Mouse (Mus musculus) forebrain, embryonic 13.5 days (tissue): ENCODE data around the gene Agpat2. TPM values are rescaled to one million over a fixed set of nuclear protein-coding genes. Genes with fewer than 3 reads are reported as not detected.

ENCODE experiments used
- ATAC-seq: fragments of 200-750 bp; cut with Nextera tagmentation; 2 replicates; pipeline ENCODE4 v1.8.0; 2017
- H3K27ac ChIP-seq: fragments of 300-500 bp; sonication (generic); 2 replicates; pipeline ENCODE4 v1.5.1; 2015; ENCODE audit warnings: inconsistent platforms, mild to moderate bottlenecking, moderate library complexity
- H3K27me3 ChIP-seq: fragments of 300-500 bp; sonication (generic); 2 replicates; pipeline ENCODE4 v1.6.1; 2015; ENCODE audit warnings: mild to moderate bottlenecking, inconsistent platforms
- H3K36me3 ChIP-seq: fragments of 300-500 bp; sonication (generic); 2 replicates; pipeline ENCODE4 v1.6.1; 2015; ENCODE audit warnings: mild to moderate bottlenecking, inconsistent platforms; ENCODE audit not compliant: poor library complexity, severe bottlenecking
- H3K4me1 ChIP-seq: fragments of 300-500 bp; sonication (generic); 2 replicates; pipeline ENCODE4 v1.6.1; 2015; ENCODE audit warnings: inconsistent platforms
- H3K4me2 ChIP-seq: fragments of 300-500 bp; sonication (generic); 2 replicates; pipeline ENCODE4 v1.6.1; 2015; ENCODE audit warnings: inconsistent platforms, mild to moderate bottlenecking, moderate library complexity
- H3K4me3 ChIP-seq: fragments of 300-500 bp; sonication (generic); 2 replicates; pipeline ENCODE4 v1.5.1; 2015; ENCODE audit warnings: mild to moderate bottlenecking, inconsistent platforms
- H3K9ac ChIP-seq: fragments of 300-500 bp; sonication (generic); 2 replicates; pipeline ENCODE4 v1.6.1; 2015; ENCODE audit warnings: mild to moderate bottlenecking, inconsistent platforms
- H3K9me3 ChIP-seq: fragments of 300-500 bp; sonication (generic); replicated peaks from 2 replicates; pipeline ENCODE4 v1.6.1; 2016; ENCODE audit warnings: inconsistent platforms
- WGBS: fragments of 180-500 bp; shearing (Covaris S2); methylation state at CpG from one replicate; pipeline ENCODE4 v1.1.7; 2015; 5-methylcytosine and 5-hydroxymethylcytosine counted together
- polyA plus RNA-seq: library from polyadenylated mRNA; unstranded; fragments of >200 nt; fragmentation: Nextera tagmentation; extraction: Ambion mirVana; gene quantifications from 2 replicates; pipeline ENCODE4 v1.2.1, GENCODE M21; 2015

Gene Agpat2
- polyA plus RNA-seq, 1 experiment from 2014 or later: 2.5 TPM

DNA sequence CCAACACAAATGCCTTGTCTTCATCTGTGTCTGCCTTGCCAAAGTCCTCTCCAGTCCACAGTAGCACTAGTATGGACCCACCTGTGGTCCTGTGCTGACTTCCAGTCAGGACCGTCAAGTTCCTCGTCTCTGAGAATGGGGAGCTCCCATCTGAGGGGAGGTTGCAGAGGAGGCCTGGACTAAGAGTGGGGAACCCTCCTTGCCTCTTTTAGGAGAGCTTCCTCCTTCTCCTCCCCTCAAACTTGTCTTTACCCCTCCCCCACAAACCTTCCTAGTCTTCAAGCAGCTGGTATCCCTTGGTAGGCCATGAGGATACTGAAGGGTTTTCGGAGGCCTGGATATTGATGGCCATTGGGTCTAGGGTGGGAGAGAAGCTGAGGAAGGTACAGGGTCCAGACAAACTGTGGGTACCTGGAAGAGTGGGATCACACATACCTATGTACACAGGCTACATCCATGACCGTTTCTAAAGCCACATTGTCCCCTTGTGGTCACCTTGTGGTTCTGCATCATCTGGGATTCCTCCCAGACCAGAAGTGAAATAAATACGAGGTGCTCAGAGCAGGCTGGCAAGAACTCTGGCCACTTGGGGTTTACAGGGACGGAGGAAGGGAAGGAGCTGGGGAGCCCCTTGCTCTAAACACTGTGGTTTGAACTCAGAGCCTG is 42.7 kb downstream of the Agpat2 start:
- H3K4me2 ChIP-seq: no peak overlapping the region
- peaks cover 16% of the 10 kb centered on the region for H3K4me1 ChIP-seq
- H3K27me3 ChIP-seq: no peaks in the 10 kb centered on the region
- no peaks in the 10 kb centered on the region for H3K9me3 ChIP-seq
- H3K27ac ChIP-seq: no peak overlapping the region
- peak overlapping the region; percentile 34; the same call in 1 of the 2 replicates for H3K9ac ChIP-seq
- no peak overlapping the region for H3K4me3 ChIP-seq
- peak; percentile 71; the same call in 1 of the 2 replicates for ATAC-seq
- H3K36me3 ChIP-seq: no peaks in the 10 kb centered on the region
- WGBS: 45% methylated on average over 6 of the region's 6 CpGs

DNA sequence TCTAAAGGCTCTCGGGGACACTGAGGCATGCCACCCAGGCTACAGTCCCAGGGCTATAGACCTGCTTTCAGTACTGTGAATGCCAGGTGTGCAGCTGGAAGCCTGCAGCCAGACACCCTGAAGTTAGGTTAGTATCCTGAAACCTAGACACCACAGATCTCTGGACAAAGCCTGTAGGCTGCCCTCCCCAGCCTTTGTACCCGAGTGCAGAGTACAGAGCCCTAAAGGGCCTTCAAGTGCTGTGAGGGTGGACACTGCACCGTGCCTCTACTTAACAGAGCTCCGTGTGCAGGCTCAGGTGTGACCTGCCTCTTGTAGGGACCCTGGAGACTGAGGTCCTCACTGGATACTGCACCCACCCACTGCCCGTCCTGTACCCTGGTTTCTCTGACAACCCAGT is 43.7 kb downstream of the Agpat2 start:
- no peak for ATAC-seq
- Histone ChIP-seq H3K9me3 (no peaks in the 10 kb centered on the region), H3K27me3 (no peaks in the 10 kb centered on the region), H3K9ac (no peak overlapping the region), H3K4me3 (no peak overlapping the region), H3K4me1 (peaks cover 16% of the 10 kb centered on the region), H3K4me2 (no peak overlapping the region), H3K36me3 (no peaks in the 10 kb centered on the region), H3K27ac (no peak overlapping the region)
- 79% methylated on average over 5 of the region's 5 CpGs for WGBS

DNA sequence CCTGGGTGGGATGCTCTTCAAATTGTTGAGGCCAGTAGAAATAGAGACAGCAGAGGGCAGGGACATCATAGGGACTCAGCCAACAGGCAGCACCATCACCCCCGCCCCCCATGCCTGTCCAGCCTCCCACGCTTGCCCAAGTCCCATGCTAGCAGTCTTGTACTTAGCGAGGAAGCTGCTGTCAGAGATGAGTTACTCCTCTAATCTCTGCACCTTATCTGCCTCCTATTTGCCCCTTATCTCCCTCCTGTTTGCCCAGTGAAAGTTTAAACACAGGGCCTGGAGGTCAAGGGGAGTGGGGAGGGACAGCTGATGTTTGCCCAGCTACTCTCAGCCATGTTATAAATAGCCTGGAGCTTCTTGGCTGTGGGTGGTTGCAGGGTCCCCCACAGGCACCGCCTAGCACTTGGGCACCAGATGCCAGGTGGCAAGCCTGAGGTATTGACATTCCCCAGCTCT is 47.7 kb downstream of the Agpat2 start:
- Histone ChIP-seq H3K36me3 (no peaks in the 10 kb centered on the region), H3K27ac (no peak overlapping the region), H3K4me1 (peaks cover 13% of the 10 kb centered on the region), H3K27me3 (no peaks in the 10 kb centered on the region), H3K4me2 (no peak overlapping the region), H3K9me3 (no peaks in the 10 kb centered on the region), H3K4me3 (no peak overlapping the region), H3K9ac (no peak overlapping the region)
- ATAC-seq: no peak
- WGBS: 79% methylated on average over 4 of the region's 4 CpGs

DNA sequence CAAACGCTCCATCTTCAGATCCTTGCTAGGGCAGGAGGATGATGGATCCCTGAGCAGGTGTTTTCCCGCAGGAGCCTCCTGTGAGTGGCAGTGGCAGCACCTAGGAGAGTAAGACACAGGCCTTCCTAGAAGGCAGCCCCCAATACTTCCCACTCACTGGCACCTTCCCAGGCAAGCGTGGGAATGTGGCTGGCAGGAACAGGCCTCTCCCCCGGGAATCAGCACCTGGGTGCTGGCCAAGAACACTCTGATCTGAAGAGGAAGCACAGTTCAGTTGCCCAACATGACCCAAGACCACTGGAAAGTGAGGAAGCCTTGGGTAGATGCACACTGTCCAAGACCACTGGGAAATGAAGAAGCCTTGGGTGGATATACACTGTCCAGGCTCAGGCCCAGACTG is 49.1 kb downstream of the Agpat2 start:
- H3K9ac ChIP-seq: 0 out of 2 replicates have a peak overlapping the region, but pooled peaks have one; percentile 1
- no peaks in the 10 kb centered on the region for H3K36me3 ChIP-seq
- no peak overlapping the region for H3K4me3 ChIP-seq
- WGBS: 83% methylated on average over 4 of the region's 4 CpGs
- no peak for ATAC-seq
- no peaks in the 10 kb centered on the region for H3K9me3 ChIP-seq
- H3K27ac ChIP-seq: no peak overlapping the region
- H3K27me3 ChIP-seq: no peaks in the 10 kb centered on the region
- H3K4me2 ChIP-seq: no peak overlapping the region
- peaks cover 9% of the 10 kb centered on the region for H3K4me1 ChIP-seq

DNA sequence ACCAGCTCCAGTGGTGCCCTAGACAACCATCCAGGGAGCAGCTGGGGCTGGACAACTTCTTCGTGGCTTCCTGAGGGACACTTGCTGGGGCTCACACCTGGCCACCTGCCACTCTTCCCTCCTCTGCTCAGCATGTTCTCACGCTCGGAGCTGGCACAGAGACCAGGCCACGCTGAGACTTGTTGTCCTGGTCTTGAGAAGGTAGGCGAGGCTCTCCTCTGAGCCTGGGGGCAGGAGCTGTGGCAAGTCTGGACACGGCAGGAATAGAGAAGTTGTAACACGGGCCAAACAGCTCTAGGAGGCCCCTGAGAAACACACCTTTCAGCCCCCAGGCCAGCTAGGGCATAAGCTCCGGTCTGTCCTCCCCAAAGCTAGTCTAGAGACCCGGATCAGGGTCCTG is 50.3 kb downstream of the Agpat2 start:
- Histone ChIP-seq H3K4me3 (no peak overlapping the region), H3K9me3 (no peaks in the 10 kb centered on the region), H3K4me1 (peaks cover 13% of the 10 kb centered on the region), H3K9ac (no peak overlapping the region), H3K36me3 (no peaks in the 10 kb centered on the region), H3K27me3 (no peaks in the 10 kb centered on the region), H3K27ac (no peak overlapping the region), H3K4me2 (no peak overlapping the region)
- WGBS: 87% methylated on average over 9 of the region's 9 CpGs
- ATAC-seq: no peak

DNA sequence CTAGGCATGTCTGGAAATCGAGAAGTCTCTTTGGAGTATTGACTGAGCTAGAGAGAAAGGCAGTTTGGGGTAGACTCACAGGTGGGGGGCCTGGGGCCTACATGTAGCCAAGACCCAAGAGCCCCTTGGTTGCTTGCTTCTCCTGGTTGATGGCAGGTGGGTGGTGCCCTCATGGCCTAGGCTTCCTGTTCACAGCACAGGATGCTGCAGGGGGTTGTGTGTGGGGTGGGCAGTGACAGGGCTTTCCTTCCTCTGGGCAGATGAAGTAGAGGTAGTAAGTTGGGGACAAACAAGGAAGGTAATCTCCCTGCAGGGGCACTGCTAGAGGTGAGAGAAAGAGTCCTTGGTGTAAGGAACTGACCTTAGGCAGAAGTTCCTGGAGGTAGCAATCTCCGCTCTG is 52.2 kb downstream of the Agpat2 start:
- no peak for ATAC-seq
- Histone ChIP-seq H3K27ac (no peak overlapping the region), H3K4me1 (peaks cover 21% of the 10 kb centered on the region), H3K36me3 (no peaks in the 10 kb centered on the region), H3K9me3 (no peaks in the 10 kb centered on the region), H3K4me3 (no peak overlapping the region), H3K27me3 (no peaks in the 10 kb centered on the region), H3K4me2 (no peak overlapping the region), H3K9ac (no peak overlapping the region)
- WGBS: 84% methylated on average over 2 of the region's 2 CpGs

DNA sequence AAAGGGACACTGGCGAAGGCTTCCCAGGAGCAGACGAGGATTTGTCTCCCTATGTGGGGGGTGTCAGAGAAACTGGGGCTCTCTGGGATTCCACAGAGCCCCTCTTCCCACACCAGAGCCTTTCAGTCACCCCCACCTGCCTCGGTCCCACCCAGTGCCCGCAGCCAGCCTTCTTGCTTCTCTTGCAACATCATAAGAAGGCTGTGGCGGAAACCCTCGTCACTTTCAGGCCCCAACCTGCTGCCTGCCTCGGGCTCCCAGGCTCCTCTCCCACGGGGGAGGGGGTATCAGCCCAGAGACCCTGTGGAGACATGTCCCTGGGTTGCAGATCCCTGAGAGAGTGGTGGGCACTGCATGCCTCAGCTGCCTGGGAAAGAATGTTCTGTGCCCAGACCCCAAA is 52.8 kb downstream of the Agpat2 start:
- Histone ChIP-seq H3K4me2 (no peak overlapping the region), H3K4me1 (peaks cover 21% of the 10 kb centered on the region), H3K9me3 (no peaks in the 10 kb centered on the region), H3K36me3 (no peaks in the 10 kb centered on the region), H3K9ac (no peak overlapping the region), H3K27me3 (no peaks in the 10 kb centered on the region), H3K27ac (no peak overlapping the region), H3K4me3 (no peak overlapping the region)
- no peak for ATAC-seq
- 72% methylated on average over 8 of the region's 8 CpGs for WGBS

DNA sequence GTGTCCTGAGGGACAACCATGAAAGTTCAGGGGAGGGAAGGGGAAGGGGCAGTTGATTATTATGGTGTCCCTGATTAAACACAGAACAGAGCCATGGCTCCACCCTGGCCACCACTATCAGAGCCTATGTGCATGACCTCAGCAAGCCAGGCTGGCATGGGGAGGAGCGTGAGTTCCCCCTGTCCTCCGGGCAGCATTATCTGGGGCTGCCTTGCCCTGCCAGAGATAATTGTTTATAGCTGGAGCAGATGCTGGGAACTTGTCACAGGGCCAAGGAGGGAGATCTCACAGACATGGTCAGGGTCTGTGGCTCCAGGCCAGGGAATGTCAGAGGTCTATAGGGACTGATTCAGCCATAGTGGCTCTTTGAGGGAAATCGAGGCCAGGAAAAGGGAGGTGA is 53.4 kb downstream of the Agpat2 start:
- Histone ChIP-seq H3K9ac (no peak overlapping the region), H3K36me3 (no peaks in the 10 kb centered on the region), H3K4me1 (peaks cover 21% of the 10 kb centered on the region), H3K27ac (no peak overlapping the region), H3K9me3 (no peaks in the 10 kb centered on the region), H3K4me3 (no peak overlapping the region), H3K27me3 (no peaks in the 10 kb centered on the region), H3K4me2 (no peak overlapping the region)
- WGBS: 86% methylated on average over 3 of the region's 3 CpGs
- no peak for ATAC-seq

DNA sequence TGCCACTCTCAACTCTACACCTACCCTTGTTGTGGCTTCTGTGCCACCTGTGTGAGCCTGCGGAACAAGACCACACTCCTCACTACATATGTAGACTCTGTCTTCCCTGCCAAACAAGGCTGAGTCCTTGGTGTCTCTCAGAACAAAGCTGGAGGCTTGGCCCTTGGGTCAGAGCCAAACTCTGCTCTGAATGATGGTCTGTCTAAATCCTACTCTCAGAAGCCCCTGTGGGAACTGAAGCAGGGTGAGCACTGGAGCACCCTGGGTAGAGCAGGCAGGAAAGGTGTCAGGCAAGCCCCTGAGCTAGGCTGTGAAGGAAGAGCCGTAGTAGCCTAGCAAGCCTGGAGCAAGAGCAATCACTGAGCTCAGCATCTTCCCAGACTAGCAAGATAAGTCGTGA is 54.0 kb downstream of the Agpat2 start:
- H3K36me3 ChIP-seq: no peaks in the 10 kb centered on the region
- no peak overlapping the region for H3K9ac ChIP-seq
- H3K4me3 ChIP-seq: no peak overlapping the region
- no peak overlapping the region for H3K27ac ChIP-seq
- H3K27me3 ChIP-seq: no peaks in the 10 kb centered on the region
- no peak overlapping the region for H3K4me2 ChIP-seq
- peaks cover 21% of the 10 kb centered on the region for H3K4me1 ChIP-seq
- no peaks in the 10 kb centered on the region for H3K9me3 ChIP-seq
- 67% methylated on average over 3 of the region's 3 CpGs for WGBS
- ATAC-seq: no peak

DNA sequence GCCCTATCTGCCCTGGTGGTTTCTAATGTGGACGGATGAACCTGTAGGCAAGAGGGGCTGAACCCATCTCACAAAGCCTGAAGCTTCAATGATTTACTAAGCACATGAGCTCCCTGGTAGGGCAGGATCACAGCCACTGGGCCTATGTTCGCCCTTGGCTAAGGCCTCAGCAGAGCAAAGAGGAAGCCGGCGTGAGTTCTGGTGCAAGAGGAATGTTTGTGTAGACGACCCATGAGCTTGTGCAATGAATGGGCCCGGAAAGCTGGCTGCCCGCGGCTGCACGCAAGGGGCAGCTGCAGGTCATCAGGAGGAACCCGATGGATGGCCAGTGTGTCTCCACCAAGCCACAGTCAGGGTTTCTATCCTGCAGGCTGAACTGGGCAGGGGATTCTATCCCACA is 54.4 kb downstream of the Agpat2 start:
- Histone ChIP-seq H3K27me3 (no peaks in the 10 kb centered on the region), H3K4me3 (no peak overlapping the region), H3K9me3 (no peaks in the 10 kb centered on the region), H3K4me1 (peaks cover 21% of the 10 kb centered on the region), H3K4me2 (no peak overlapping the region), H3K27ac (no peak overlapping the region), H3K9ac (no peak overlapping the region), H3K36me3 (no peaks in the 10 kb centered on the region)
- WGBS: 90% methylated on average over 10 of the region's 10 CpGs
- ATAC-seq: no peak

DNA sequence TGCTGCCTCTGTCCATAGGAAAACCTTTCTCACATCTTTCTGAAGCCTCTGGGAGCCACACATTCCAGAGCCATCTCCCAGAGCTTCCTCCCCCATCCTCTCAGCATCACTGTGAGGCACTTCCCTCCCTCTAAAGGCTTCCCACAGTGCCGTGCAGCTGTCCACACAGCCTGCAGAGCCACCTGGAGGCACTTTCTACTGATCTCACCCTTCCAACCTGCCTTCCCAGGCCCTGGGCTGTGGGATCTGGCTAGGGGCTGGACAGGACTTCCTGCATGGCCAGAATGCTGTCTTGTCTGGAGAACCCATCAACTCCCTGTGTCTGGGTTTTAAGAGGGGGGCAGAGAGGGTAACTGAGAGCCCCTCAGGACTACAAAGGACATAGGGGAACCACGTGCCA is 56.7 kb downstream of the Agpat2 start:
- no peak for ATAC-seq
- Histone ChIP-seq H3K9ac (no peak overlapping the region), H3K27ac (no peak overlapping the region), H3K36me3 (no peaks in the 10 kb centered on the region), H3K4me1 (peaks cover 21% of the 10 kb centered on the region), H3K27me3 (no peaks in the 10 kb centered on the region), H3K9me3 (no peaks in the 10 kb centered on the region), H3K4me2 (no peak overlapping the region), H3K4me3 (no peak overlapping the region)
- WGBS: 36% methylated on average over 2 of the region's 2 CpGs

DNA sequence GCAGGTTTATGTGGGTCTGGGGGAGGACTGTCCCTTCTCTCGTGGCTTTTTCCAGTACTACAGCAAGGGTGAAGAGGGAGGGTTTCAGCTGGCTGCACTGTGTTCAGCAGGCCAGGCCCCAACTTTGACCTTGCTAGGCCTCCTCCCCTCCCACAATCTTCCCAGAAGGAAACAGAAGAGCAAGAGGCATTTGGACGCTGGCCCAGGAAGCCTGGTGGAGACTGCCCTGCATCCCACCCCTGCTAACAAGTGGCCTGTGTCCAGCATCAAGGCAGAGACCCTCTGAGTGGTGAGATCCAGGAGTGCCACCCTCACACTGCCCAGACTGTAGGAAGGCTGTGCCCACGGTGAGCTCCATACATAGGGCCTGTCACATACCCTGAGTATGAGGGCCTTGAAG is 60.0 kb downstream of the Agpat2 start:
- Histone ChIP-seq H3K4me1 (peaks cover 29% of the 10 kb centered on the region), H3K27ac (no peak overlapping the region), H3K9ac (no peak overlapping the region), H3K36me3 (no peaks in the 10 kb centered on the region), H3K9me3 (no peaks in the 10 kb centered on the region), H3K27me3 (no peaks in the 10 kb centered on the region), H3K4me3 (no peak overlapping the region), H3K4me2 (no peak overlapping the region)
- no peak for ATAC-seq
- WGBS: 80% methylated on average over 3 of the region's 3 CpGs

DNA sequence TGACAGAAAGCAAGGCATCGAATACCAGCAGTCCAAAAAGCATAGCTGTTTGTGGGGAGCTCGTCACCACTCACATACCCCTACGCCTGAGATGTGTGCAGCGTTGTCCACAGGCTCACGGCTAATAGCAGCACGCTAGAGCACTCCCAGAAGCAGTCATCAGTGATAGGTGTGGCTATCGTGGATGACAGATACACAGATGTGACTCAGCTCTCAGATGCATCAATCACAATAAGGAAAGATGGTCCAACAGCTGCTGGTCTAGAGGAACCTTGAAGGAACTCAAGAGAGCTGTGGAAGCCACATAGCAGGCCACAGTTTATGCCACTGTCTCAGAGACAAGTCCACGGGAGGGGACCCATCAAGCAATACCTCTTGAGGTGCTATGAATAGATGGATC is 60.4 kb downstream of the Agpat2 start:
- Histone ChIP-seq H3K9me3 (no peaks in the 10 kb centered on the region), H3K4me1 (peaks cover 29% of the 10 kb centered on the region), H3K9ac (no peak overlapping the region), H3K4me3 (no peak overlapping the region), H3K36me3 (no peaks in the 10 kb centered on the region), H3K27me3 (no peaks in the 10 kb centered on the region), H3K27ac (no peak overlapping the region), H3K4me2 (no peak overlapping the region)
- WGBS: 91% methylated on average over 8 of the region's 8 CpGs
- no peak for ATAC-seq
